Mouse (Mus musculus): ENCODE results near the gene Gm20503. TPM values are rescaled to one million over a fixed set of nuclear protein-coding genes. Genes with fewer than 3 reads are reported as not detected.

Gm20503 gene
- polyA plus RNA-seq, 1 experiment from 2014 or later: 11.5 TPM

GRCm38 (mm10) chr4:58985157-58985648 is 17.8 kb upstream of the Gm20503 start:
- H3K4me1 ChIP-seq (replicated peaks; ENCODE audit: control insufficient read depth, insufficient read depth, low read length): peaks cover 11% of the 10 kb centered on the region; the same call in 1 of the 2 replicates
- 11% methylated on average over 7 of the region's 7 CpGs for WGBS
- no peak overlapping the region for H3K27ac ChIP-seq (ENCODE audit: low read depth, low read length)
- H3K4me3 ChIP-seq (ENCODE audit: low read depth, low read length): no peak overlapping the region
- no peaks in the 10 kb centered on the region for H3K9me3 ChIP-seq (ENCODE audit: control insufficient read depth, low read length)
- no peak overlapping the region for H3K9ac ChIP-seq (ENCODE audit: low read depth, low read length)
- no peaks in the 10 kb centered on the region for H3K27me3 ChIP-seq (replicated peaks; ENCODE audit: control insufficient read depth, insufficient read depth, low read length)
- ATAC-seq (replicated peaks; ENCODE audit: low FRiP score) (peak; percentile 75), DNase-seq (ENCODE audit: low spot score) (peak; percentile 82)
- H3K36me3 ChIP-seq (ENCODE audit: control insufficient read depth, insufficient read depth, low read length): peaks cover 2% of the 10 kb centered on the region; the same call in 1 of the 2 replicates
- 0 out of 2 replicates have a peak overlapping the region, but pooled peaks have one; percentile 2 for H3K4me2 ChIP-seq

DNA sequence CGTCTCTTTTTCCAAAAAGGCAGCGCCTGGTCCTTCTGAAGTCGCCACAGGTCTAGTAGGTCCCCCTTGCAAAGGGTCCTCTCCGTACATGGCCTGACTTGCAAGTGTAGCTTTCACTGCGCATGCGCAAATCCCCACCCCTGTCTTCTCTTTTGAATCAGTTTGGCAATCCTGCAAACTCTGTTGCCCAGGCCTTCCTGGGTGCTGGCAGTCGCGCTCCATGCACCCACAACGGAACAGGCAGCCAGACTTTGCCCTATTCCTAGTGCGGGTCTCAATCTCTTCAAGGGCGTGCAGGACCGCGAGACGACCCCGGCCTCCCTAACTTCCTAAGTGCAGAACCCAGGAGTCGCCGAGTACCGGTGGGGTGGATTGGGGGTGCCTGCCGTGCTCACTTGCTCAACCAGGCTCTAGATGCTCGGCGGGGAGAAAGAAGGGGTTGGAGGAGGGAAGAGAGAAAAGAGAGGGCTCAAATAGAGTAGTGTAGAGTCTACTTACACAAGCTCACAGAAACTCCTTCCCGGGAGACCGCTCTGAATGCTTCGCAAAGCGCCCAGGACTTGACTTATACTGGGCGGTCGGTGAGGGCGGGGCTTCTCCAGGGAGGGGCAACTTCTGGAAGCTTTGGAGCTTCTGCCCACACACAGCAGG is 16.3 kb upstream of the Gm20503 start, which contains the start of gene Ptgr1:
Ptgr1 (minus strand) TSS at position 580 of the 651 bp plus-strand sequence.
- H3K4me1 ChIP-seq (replicated peaks; ENCODE audit: control insufficient read depth, insufficient read depth, low read length): peaks cover 20% of the 10 kb centered on the region
- H3K36me3 ChIP-seq (ENCODE audit: control insufficient read depth, insufficient read depth, low read length): no peaks in the 10 kb centered on the region
- DNase-seq (ENCODE audit: low spot score) (peak; percentile 85), ATAC-seq (replicated peaks; ENCODE audit: low FRiP score) (peak; percentile 72)
- under 1% methylated on average over 28 of the region's 28 CpGs for WGBS
- H3K4me3 ChIP-seq (ENCODE audit: low read depth, low read length): peak within 1 kb of the TSS; percentile 55
- peak within 1 kb of the TSS; percentile 30 for H3K9ac ChIP-seq (ENCODE audit: low read depth, low read length)
- H3K27me3 ChIP-seq (replicated peaks; ENCODE audit: control insufficient read depth, insufficient read depth, low read length): no peaks in the 10 kb centered on the region
- H3K27ac ChIP-seq (ENCODE audit: low read depth, low read length): peak within 1 kb of the TSS; percentile 2; the same call in 1 of the 2 replicates
- no peaks in the 10 kb centered on the region for H3K9me3 ChIP-seq (ENCODE audit: control insufficient read depth, low read length)
- H3K4me2 ChIP-seq: peak within 1 kb of the TSS; percentile 70

GRCm38 (mm10) chr4:58989303-58989898 is 13.6 kb upstream of the Gm20503 start:
- ATAC-seq (replicated peaks; ENCODE audit: low FRiP score): no peak
- no peaks in the 10 kb centered on the region for H3K36me3 ChIP-seq (ENCODE audit: control insufficient read depth, insufficient read depth, low read length)
- H3K9me3 ChIP-seq (ENCODE audit: control insufficient read depth, low read length): no peaks in the 10 kb centered on the region
- no peaks in the 10 kb centered on the region for H3K27me3 ChIP-seq (replicated peaks; ENCODE audit: control insufficient read depth, insufficient read depth, low read length)
- no peak overlapping the region for H3K4me2 ChIP-seq
- H3K9ac ChIP-seq (ENCODE audit: low read depth, low read length): no peak overlapping the region
- WGBS: 68% methylated on average over 7 of the region's 7 CpGs
- no peak overlapping the region for H3K4me3 ChIP-seq (ENCODE audit: low read depth, low read length)
- H3K27ac ChIP-seq (ENCODE audit: low read depth, low read length): no peak overlapping the region
- DNase-seq (ENCODE audit: low spot score): no peak
- peaks cover 33% of the 10 kb centered on the region for H3K4me1 ChIP-seq (replicated peaks; ENCODE audit: control insufficient read depth, insufficient read depth, low read length)

GRCm38 (mm10) chr4:58990609-58991434 is 12.2 kb upstream of the Gm20503 start:
- no peaks in the 10 kb centered on the region for H3K9me3 ChIP-seq (ENCODE audit: control insufficient read depth, low read length)
- DNase-seq (ENCODE audit: low spot score) (no peak), ATAC-seq (replicated peaks; ENCODE audit: low FRiP score) (no peak)
- no peak overlapping the region for H3K4me3 ChIP-seq (ENCODE audit: low read depth, low read length)
- no peaks in the 10 kb centered on the region for H3K27me3 ChIP-seq (replicated peaks; ENCODE audit: control insufficient read depth, insufficient read depth, low read length)
- peak overlapping the region; percentile 28 for H3K4me2 ChIP-seq
- H3K36me3 ChIP-seq (ENCODE audit: control insufficient read depth, insufficient read depth, low read length): no peaks in the 10 kb centered on the region
- H3K27ac ChIP-seq (ENCODE audit: low read depth, low read length): peak overlapping the region; percentile 65; the same call in 1 of the 2 replicates
- no peak overlapping the region for H3K9ac ChIP-seq (ENCODE audit: low read depth, low read length)
- 72% methylated on average over 17 of the region's 17 CpGs for WGBS
- H3K4me1 ChIP-seq (replicated peaks; ENCODE audit: control insufficient read depth, insufficient read depth, low read length): peaks cover 44% of the 10 kb centered on the region

DNA sequence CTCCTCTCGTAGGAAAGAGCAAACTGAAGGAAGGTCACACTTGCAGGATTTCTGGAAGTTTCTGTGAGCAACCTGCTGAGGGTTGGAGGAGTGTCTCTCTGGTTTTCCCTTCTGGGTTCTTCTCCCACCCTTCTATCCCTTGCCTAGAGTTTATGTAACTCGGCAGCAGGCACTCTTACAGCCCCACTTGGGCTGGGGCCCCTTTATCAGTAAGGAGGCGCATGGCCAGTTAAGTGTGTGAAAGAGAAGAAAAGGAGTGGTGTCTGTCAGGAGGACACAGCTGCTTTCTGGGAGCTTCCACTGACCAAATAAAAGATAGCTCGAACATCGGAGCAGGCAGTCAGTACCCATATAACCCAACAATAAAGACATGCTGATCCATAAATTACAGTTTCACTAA is 10.8 kb upstream of the Gm20503 start:
- peak overlapping the region; percentile 28 for H3K9ac ChIP-seq (ENCODE audit: low read depth, low read length)
- no peaks in the 10 kb centered on the region for H3K27me3 ChIP-seq (replicated peaks; ENCODE audit: control insufficient read depth, insufficient read depth, low read length)
- DNase-seq (ENCODE audit: low spot score) (no peak), ATAC-seq (replicated peaks; ENCODE audit: low FRiP score) (peak; percentile 80)
- peaks cover 37% of the 10 kb centered on the region for H3K4me1 ChIP-seq (replicated peaks; ENCODE audit: control insufficient read depth, insufficient read depth, low read length)
- no peaks in the 10 kb centered on the region for H3K36me3 ChIP-seq (ENCODE audit: control insufficient read depth, insufficient read depth, low read length)
- H3K4me2 ChIP-seq: peak overlapping the region; percentile 59
- WGBS: 37% methylated on average over 5 of the region's 5 CpGs
- no peaks in the 10 kb centered on the region for H3K9me3 ChIP-seq (ENCODE audit: control insufficient read depth, low read length)
- H3K4me3 ChIP-seq (ENCODE audit: low read depth, low read length): peak overlapping the region; percentile 8
- peak overlapping the region; percentile 53; the same call in 1 of the 2 replicates for H3K27ac ChIP-seq (ENCODE audit: low read depth, low read length)

GRCm38 (mm10) chr4:58994762-58995161 is 8.2 kb upstream of the Gm20503 start, which contains the start of gene Dnajc25:
Dnajc25 (plus strand) TSS chr4:58995062.
- Histone ChIP-seq H3K9me3 (ENCODE audit: control insufficient read depth, low read length) (no peaks in the 10 kb centered on the region), H3K4me1 (replicated peaks; ENCODE audit: control insufficient read depth, insufficient read depth, low read length) (peaks cover 33% of the 10 kb centered on the region), H3K4me2 (no peak within 1 kb of the TSS), H3K27ac (ENCODE audit: low read depth, low read length) (no peak within 1 kb of the TSS), H3K27me3 (replicated peaks; ENCODE audit: control insufficient read depth, insufficient read depth, low read length) (no peaks in the 10 kb centered on the region), H3K36me3 (ENCODE audit: control insufficient read depth, insufficient read depth, low read length) (no peaks in the 10 kb centered on the region), H3K4me3 (ENCODE audit: low read depth, low read length) (no peak within 1 kb of the TSS), H3K9ac (ENCODE audit: low read depth, low read length) (no peak within 1 kb of the TSS)
- WGBS: 61% methylated on average over 4 of the region's 4 CpGs
- DNase-seq (ENCODE audit: low spot score) (no peak), ATAC-seq (replicated peaks; ENCODE audit: low FRiP score) (no peak)

GRCm38 (mm10) chr4:58995251-58995693 is 7.7 kb upstream of the Gm20503 start:
- H3K9me3 ChIP-seq (ENCODE audit: control insufficient read depth, low read length): no peaks in the 10 kb centered on the region

GRCm38 (mm10) chr4:58997081-58997480 is 5.9 kb upstream of the Gm20503 start:
- Histone ChIP-seq H3K4me2 (no peak overlapping the region), H3K4me3 (ENCODE audit: low read depth, low read length) (no peak overlapping the region), H3K36me3 (ENCODE audit: control insufficient read depth, insufficient read depth, low read length) (no peaks in the 10 kb centered on the region), H3K27me3 (replicated peaks; ENCODE audit: control insufficient read depth, insufficient read depth, low read length) (no peaks in the 10 kb centered on the region), H3K9me3 (ENCODE audit: control insufficient read depth, low read length) (no peaks in the 10 kb centered on the region), H3K4me1 (replicated peaks; ENCODE audit: control insufficient read depth, insufficient read depth, low read length) (peaks cover 22% of the 10 kb centered on the region), H3K27ac (ENCODE audit: low read depth, low read length) (no peak overlapping the region), H3K9ac (ENCODE audit: low read depth, low read length) (no peak overlapping the region)
- DNase-seq (ENCODE audit: low spot score) (no peak), ATAC-seq (replicated peaks; ENCODE audit: low FRiP score) (no peak)
- 70% methylated on average over 5 of the region's 5 CpGs for WGBS

More at GRCm38 (mm10) chr4:58995251-58995693, 7.7 kb upstream of the Gm20503 start:
- Histone ChIP-seq H3K27ac (ENCODE audit: low read depth, low read length) (no peak overlapping the region), H3K9ac (ENCODE audit: low read depth, low read length) (no peak overlapping the region), H3K36me3 (ENCODE audit: control insufficient read depth, insufficient read depth, low read length) (no peaks in the 10 kb centered on the region), H3K27me3 (replicated peaks; ENCODE audit: control insufficient read depth, insufficient read depth, low read length) (no peaks in the 10 kb centered on the region), H3K4me1 (replicated peaks; ENCODE audit: control insufficient read depth, insufficient read depth, low read length) (peaks cover 33% of the 10 kb centered on the region), H3K4me2 (no peak overlapping the region), H3K4me3 (ENCODE audit: low read depth, low read length) (no peak overlapping the region)
- ATAC-seq (replicated peaks; ENCODE audit: low FRiP score) (no peak), DNase-seq (ENCODE audit: low spot score) (no peak)
- 61% methylated on average over 8 of the region's 8 CpGs for WGBS
